Mouse (Mus musculus) MEL (cell line): ENCODE results near the gene Zmat5. TPM values are rescaled to one million over a fixed set of nuclear protein-coding genes. Genes with fewer than 3 reads are reported as not detected.
A peak's percentile ranks its signal among the peaks of the same experiment; 100 is the strongest.

Experiments
- DNase-seq: peaks from one replicate; pipeline ENCODE4 v3.0.0; 2011; ENCODE audit warnings: low read depth, low spot score
- H3K27ac ChIP-seq: 2 replicates; pipeline ENCODE4 v1.5.1; 2012; ENCODE audit warnings: low read depth, mild to moderate bottlenecking, control low read depth, low read length, moderate library complexity; ENCODE audit not compliant: control insufficient read depth
- H3K27me3 ChIP-seq, 2 experiments: fragments of 150-350 bp in 1 of 2; sonication (generic) in 1 of 2; 2 replicates each; pipeline ENCODE4 v1.6.1; 2012; ENCODE audit warnings: low read length in 2 of 2, mild to moderate bottlenecking in 2 of 2, improper control_type of control experiment in 1 of 2, moderate library complexity in 1 of 2; ENCODE audit not compliant: insufficient read depth in 2 of 2, control insufficient read depth in 1 of 2
- H3K36me3 ChIP-seq, 2 experiments: 2 replicates each; pipeline ENCODE4 v1.6.1; 2012 to 2014; ENCODE audit warnings: low read length in 2 of 2, improper control_type of control experiment in 1 of 2, inconsistent platforms in 1 of 2, mild to moderate bottlenecking in 1 of 2; ENCODE audit not compliant: insufficient read depth in 2 of 2, control insufficient read depth in 1 of 2
- H3K4me1 ChIP-seq, 2 experiments: fragments of 150-350 bp in 1 of 2; sonication (generic) in 1 of 2; 2 replicates each; pipeline ENCODE4 v1.6.1; 2012; ENCODE audit warnings: low read length in 2 of 2, improper control_type of control experiment in 1 of 2, mild to moderate bottlenecking in 1 of 2; ENCODE audit not compliant: insufficient read depth in 2 of 2, control insufficient read depth in 1 of 2
- H3K4me3 ChIP-seq, 2 experiments: fragments of 150-350 bp in 1 of 2; sonication (generic) in 1 of 2; 2 replicates each; pipeline ENCODE4 v1.5.1; 2012; ENCODE audit warnings: low read depth in 2 of 2, low read length in 2 of 2, mild to moderate bottlenecking in 2 of 2, moderate library complexity in 2 of 2, control low read depth in 1 of 2, improper control_type of control experiment in 1 of 2; ENCODE audit not compliant: control insufficient read depth in 1 of 2, insufficient read depth in 1 of 2
- H3K79me2 ChIP-seq: 2 replicates; pipeline ENCODE4 v1.6.1; 2012; ENCODE audit warnings: mild to moderate bottlenecking, low read length, moderate library complexity; ENCODE audit not compliant: control insufficient read depth, poor library complexity, insufficient read depth
- H3K9ac ChIP-seq: 2 replicates; pipeline ENCODE4 v1.6.1; 2012; ENCODE audit warnings: low read depth, mild to moderate bottlenecking, control low read depth, low read length, moderate library complexity; ENCODE audit not compliant: control insufficient read depth, poor library complexity, severe bottlenecking
- H3K9me3 ChIP-seq: fragments of 150-350 bp; sonication (generic); replicated peaks from 2 replicates; pipeline ENCODE4 v1.6.1; 2012; ENCODE audit warnings: mild to moderate bottlenecking, low read length, improper control_type of control experiment, moderate library complexity; ENCODE audit not compliant: insufficient read depth
- BHLHE40 ChIP-seq: IDR thresholded peaks from 2 replicates; pipeline ENCODE4 v1.6.1; 2012; ENCODE audit warnings: low read depth, mild to moderate bottlenecking, inconsistent platforms, low read length, improper control_type of control experiment, borderline replicate concordance
- CHD2 ChIP-seq: IDR thresholded peaks from 2 replicates; pipeline ENCODE4 v1.6.1; 2011; ENCODE audit warnings: low read length, improper control_type of control experiment
- ELF1 ChIP-seq: IDR thresholded peaks from 2 replicates; pipeline ENCODE4 v1.6.1; 2014; ENCODE audit warnings: low read depth, mild to moderate bottlenecking, inconsistent platforms, low read length, improper control_type of control experiment, moderate library complexity
- EP300 ChIP-seq, 2 experiments: IDR thresholded peaks; 2 replicates each; pipeline ENCODE4 v1.6.1; 2011; ENCODE audit warnings: improper control_type of control experiment in 2 of 2, low read length in 2 of 2, low read depth in 1 of 2, mild to moderate bottlenecking in 1 of 2
- ETS1 ChIP-seq: IDR thresholded peaks from 2 replicates; pipeline ENCODE4 v1.6.1; 2012; ENCODE audit warnings: low read depth, mild to moderate bottlenecking, inconsistent platforms, low read length, improper control_type of control experiment, moderate library complexity
- GATA1 ChIP-seq: IDR thresholded peaks from 2 replicates; pipeline ENCODE4 v1.6.1; 2011; ENCODE audit warnings: low read depth, low read length, improper control_type of control experiment
- HCFC1 ChIP-seq: IDR thresholded peaks from 2 replicates; pipeline ENCODE4 v1.6.1; 2012; ENCODE audit warnings: low read depth, mild to moderate bottlenecking, inconsistent platforms, low read length, improper control_type of control experiment, moderate library complexity
- JUND ChIP-seq: IDR thresholded peaks from 2 replicates; pipeline ENCODE4 v1.6.1; 2011; ENCODE audit warnings: low read depth, mild to moderate bottlenecking, improper control_type of control experiment, low read length
- MAFK ChIP-seq: IDR thresholded peaks from 2 replicates; pipeline ENCODE4 v1.6.1; 2011; ENCODE audit warnings: low read depth, mild to moderate bottlenecking, low read length, improper control_type of control experiment, borderline replicate concordance
- MAX ChIP-seq: IDR thresholded peaks from 2 replicates; pipeline ENCODE4 v1.6.1; 2011; ENCODE audit warnings: low read length, improper control_type of control experiment
- MAZ ChIP-seq: IDR thresholded peaks from 2 replicates; pipeline ENCODE4 v1.6.1; 2012; ENCODE audit warnings: low read depth, mild to moderate bottlenecking, inconsistent platforms, low read length, improper control_type of control experiment
- MEF2A ChIP-seq: IDR thresholded peaks from 2 replicates; pipeline ENCODE4 v1.6.1; 2014; ENCODE audit warnings: low read depth, mild to moderate bottlenecking, inconsistent platforms, low read length, improper control_type of control experiment; ENCODE audit not compliant: poor library complexity, insufficient replicate concordance, severe bottlenecking; ENCODE audit errors: extremely low read depth
- MXI1 ChIP-seq: IDR thresholded peaks from 2 replicates; pipeline ENCODE4 v1.6.1; 2011; ENCODE audit warnings: mild to moderate bottlenecking, low read depth, low read length, improper control_type of control experiment
- MYB ChIP-seq: IDR thresholded peaks from 2 replicates; pipeline ENCODE4 v1.6.1; 2011; ENCODE audit warnings: mild to moderate bottlenecking, low read depth, low read length, improper control_type of control experiment
- MYC ChIP-seq: IDR thresholded peaks from 2 replicates; pipeline ENCODE4 v1.6.1; 2011; ENCODE audit warnings: low read depth, mild to moderate bottlenecking, low read length, improper control_type of control experiment, moderate library complexity
- POLR2A ChIP-seq, 2 experiments: IDR thresholded peaks; 2 replicates each; pipeline ENCODE4 v1.6.1; 2011 to 2012; ENCODE audit warnings: low read length in 2 of 2, mild to moderate bottlenecking in 2 of 2, control low read depth in 1 of 2, improper control_type of control experiment in 1 of 2, low read depth in 1 of 2, moderate library complexity in 1 of 2; ENCODE audit not compliant: control insufficient read depth in 1 of 2, insufficient read depth in 1 of 2, poor library complexity in 1 of 2
- POLR2AphosphoS2 ChIP-seq: IDR thresholded peaks from 2 replicates; pipeline ENCODE4 v1.6.1; 2011; ENCODE audit warnings: low read length, improper control_type of control experiment
- POLR2AphosphoS5 ChIP-seq: IDR thresholded peaks from 2 replicates; pipeline ENCODE4 v1.6.1; 2012; ENCODE audit warnings: low read depth, borderline replicate concordance, mild to moderate bottlenecking, inconsistent platforms, low read length, moderate library complexity, mixed read lengths
- RCOR1 ChIP-seq: IDR thresholded peaks from 2 replicates; pipeline ENCODE4 v1.6.1; 2012; ENCODE audit warnings: low read depth, mild to moderate bottlenecking, inconsistent platforms, low read length, improper control_type of control experiment
- SIN3A ChIP-seq: IDR thresholded peaks from 2 replicates; pipeline ENCODE4 v1.6.1; 2012; ENCODE audit warnings: low read length, improper control_type of control experiment, inconsistent platforms
- TAL1 ChIP-seq: IDR thresholded peaks from 2 replicates; pipeline ENCODE4 v1.6.1; 2012; ENCODE audit warnings: mild to moderate bottlenecking, inconsistent platforms, low read length, moderate library complexity, mixed read lengths
- TBP ChIP-seq: IDR thresholded peaks from 2 replicates; pipeline ENCODE4 v1.8.0; 2011; ENCODE audit warnings: low read depth, low read length, improper control_type of control experiment
- TCF12 ChIP-seq: IDR thresholded peaks from 2 replicates; pipeline ENCODE4 v1.6.1; 2014; ENCODE audit warnings: low read depth, mild to moderate bottlenecking, inconsistent platforms, low read length, improper control_type of control experiment, moderate library complexity
- UBTF ChIP-seq: IDR thresholded peaks from 2 replicates; pipeline ENCODE4 v1.6.1; 2012; ENCODE audit warnings: low read depth, mild to moderate bottlenecking, inconsistent platforms, low read length, improper control_type of control experiment, moderate library complexity, borderline replicate concordance; ENCODE audit not compliant: insufficient read depth
- USF1 ChIP-seq: IDR thresholded peaks from 2 replicates; pipeline ENCODE4 v1.6.1; 2014; ENCODE audit warnings: low read depth, mild to moderate bottlenecking, inconsistent platforms, low read length, improper control_type of control experiment, moderate library complexity
- ZKSCAN1 ChIP-seq: IDR thresholded peaks from 2 replicates; pipeline ENCODE4 v1.6.1; 2012; ENCODE audit warnings: low read depth, mild to moderate bottlenecking, inconsistent platforms, low read length, improper control_type of control experiment, moderate library complexity
- polyA plus RNA-seq, 2 experiments: library from polyadenylated mRNA; stranded (reverse) in 1 of 2; unstranded in 1 of 2; fragments of >175 nt in 1 of 2; fragments of >200 nt in 1 of 2; gene quantifications; 2 replicates each; pipeline versions ENCODE4 v1.2.1 to v1.2.4; 2012; ENCODE audit warnings: low replicate concordance in 2 of 2, low read depth in 1 of 2; ENCODE audit not compliant: insufficient read length in 2 of 2, insufficient read depth in 1 of 2, missing spikeins in 1 of 2
- total RNA-seq: library from RNA; depleted of rRNA; stranded (reverse); fragments of 300-350 nt; gene quantifications from 2 replicates; pipeline ENCODE4 v1.2.3, GENCODE M21; 2012

Zmat5 gene
- total and polyA plus RNA-seq, 3 experiments, result 36.9 to 39.3 TPM; not detected in 1

DNA sequence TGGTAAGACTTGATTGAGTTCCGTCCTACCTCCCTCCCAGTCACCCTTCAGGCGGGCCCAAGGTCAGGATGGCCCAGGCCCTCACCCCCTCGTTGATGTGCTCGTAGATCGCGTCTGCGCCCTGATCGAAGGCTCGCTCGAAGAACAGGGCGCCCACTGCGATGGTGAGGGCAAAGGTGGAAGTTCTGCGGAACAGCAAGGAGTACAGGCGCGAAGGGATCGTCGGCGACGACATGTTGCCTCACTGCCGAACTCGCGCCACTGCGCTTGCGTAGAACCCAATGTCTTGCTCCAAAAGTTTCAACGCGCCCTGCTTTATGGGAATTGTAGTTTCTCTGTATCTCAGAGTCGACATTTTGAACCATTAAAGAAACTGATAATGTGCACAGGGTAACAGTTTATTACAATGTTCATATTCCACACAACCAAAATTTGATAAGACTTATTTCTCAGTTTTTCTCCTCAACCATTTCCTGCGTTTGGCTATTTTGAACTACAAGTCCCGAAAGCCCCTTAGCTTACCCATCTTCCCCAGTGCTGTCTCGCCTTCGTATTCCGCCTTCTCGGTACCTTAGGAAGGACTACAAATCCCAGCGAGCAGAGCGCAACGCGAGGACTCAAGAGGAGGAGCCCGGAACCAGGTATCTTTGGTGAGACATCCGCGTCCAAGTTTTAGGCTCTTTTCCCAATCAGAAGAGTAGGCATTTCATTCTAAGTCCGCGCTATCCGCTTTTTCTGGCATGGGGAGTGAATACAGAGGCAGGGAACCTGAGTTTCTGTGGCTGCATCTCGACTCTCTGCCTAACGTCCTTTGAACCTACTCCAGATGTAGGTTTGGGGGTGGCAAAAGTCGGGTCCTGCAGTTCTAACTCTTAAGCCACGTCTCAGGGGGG lies at the start of gene Zmat5, which contains the start of gene Uqcr10 (continued):
- TF ChIP-seq ZKSCAN1 (no peak), MAFK (no peak), USF1 (no peak), POLR2A (IDR thresholded peaks at IDR 0.05; ENCODE audit: control insufficient read depth in 1 of 2, insufficient read depth in 1 of 2, low read depth in 1 of 2, low read length in 2 of 2, poor library complexity in 1 of 2) (peak; percentile 95 to 99), CHD2 (peak; percentile 84)
- TF ChIP-seq, all 39 proteins: peak for 16

DNA sequence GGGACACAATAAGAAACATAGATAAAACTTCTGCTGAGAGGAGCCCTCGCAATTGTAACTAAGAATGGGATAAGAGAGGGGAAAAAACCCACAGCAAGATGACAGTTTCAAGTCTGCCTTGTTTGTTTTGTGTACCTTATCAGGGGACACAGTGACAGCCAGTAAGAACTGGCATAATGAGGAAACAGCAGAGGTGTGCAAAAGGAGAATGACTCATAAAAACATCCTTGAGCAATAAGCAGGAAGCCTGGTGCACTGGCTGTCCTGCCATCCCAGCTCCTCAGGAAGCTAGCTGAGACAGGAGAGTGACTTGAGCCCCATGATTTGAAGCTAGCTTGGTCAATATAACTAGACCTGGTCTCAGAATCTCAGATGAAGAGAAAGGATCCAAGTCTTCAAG lies 44.7 kb upstream of the Zmat5 start:
- no peak overlapping the region for H3K4me3 ChIP-seq
- H3K27me3 ChIP-seq, result no peaks in the 10 kb centered on the region
- H3K9me3 ChIP-seq, result no peaks in the 10 kb centered on the region
- TF ChIP-seq MYB (peak; percentile 65), TCF12 (peak; percentile 69), EP300 (IDR thresholded peaks at IDR 0.05; ENCODE audit: low read depth in 1 of 2, low read length in 2 of 2) (peak; percentile 88), TAL1 (peak; percentile 77), SIN3A (peak; percentile 94), POLR2AphosphoS5 (no peak), MAX (peak; percentile 64; the same call in 1 of the 2 replicates), POLR2AphosphoS2 (0 out of 2 replicates have a peak, but pooled peaks have one; percentile 15), MXI1 (peak; percentile 84), ETS1 (peak; percentile 93), MEF2A (no peak), GATA1 (peak; percentile 90), TBP (peak; percentile 51; the same call in 1 of the 2 replicates), USF1 (no peak), ELF1 (peak; percentile 64; the same call in 1 of the 2 replicates), JUND (peak; percentile 66; the same call in 1 of the 2 replicates), BHLHE40 (peak; percentile 44; the same call in 1 of the 2 replicates), RCOR1 (peak; percentile 56; the same call in 1 of the 2 replicates), HCFC1 (peak; percentile 28; the same call in 1 of the 2 replicates), MAZ (no peak), MYC (peak; percentile 32; the same call in 1 of the 2 replicates), MAFK (0 out of 2 replicates have a peak, but pooled peaks have one; percentile 37), UBTF (no peak)
- peaks cover 10 to 29% of the 10 kb centered on the region in 2 experiments for H3K36me3 ChIP-seq
- H3K4me1 ChIP-seq, result peaks cover 20 to 25% of the 10 kb centered on the region in 2 experiments
- H3K9ac ChIP-seq, result no peak overlapping the region
- H3K27ac ChIP-seq, result peak overlapping the region; percentile 64
- DNase-seq, result peak; percentile 91
- H3K79me2 ChIP-seq, result no peaks in the 10 kb centered on the region
